Mouse (Mus musculus): ENCODE data around the gene Slc8b1.

Slc8b1 gene

GRCm38 (mm10) chr5:120510982-120511642 lies at the start of gene Slc8b1:
Slc8b1 (plus strand) TSS chr5:120511168.
- DNase-seq (ENCODE audit: low spot score in 2 of 2): peak; percentile 94 to 98

DNA sequence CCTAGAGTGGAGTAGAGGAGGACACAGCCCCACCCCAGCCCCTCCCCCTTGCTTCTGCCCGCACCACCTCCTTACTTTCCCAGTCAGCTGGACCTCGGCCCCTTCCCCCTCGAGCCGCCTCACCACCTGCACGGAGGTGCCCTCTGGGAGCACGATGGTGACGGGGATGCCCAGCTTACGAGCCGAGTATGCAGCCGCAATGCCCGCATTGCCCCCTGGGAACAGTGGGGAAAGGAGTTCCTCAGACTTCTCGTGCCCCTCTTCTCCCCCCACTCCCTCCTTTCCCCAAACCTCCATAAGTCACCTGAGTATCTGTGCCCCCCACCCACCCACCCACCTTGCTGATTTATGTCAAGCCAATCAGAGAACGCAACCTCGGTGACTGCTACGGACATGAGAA lies 49.1 kb upstream of the Slc8b1 start:
- DNase-seq (ENCODE audit: low spot score in 2 of 2): no peak

DNA sequence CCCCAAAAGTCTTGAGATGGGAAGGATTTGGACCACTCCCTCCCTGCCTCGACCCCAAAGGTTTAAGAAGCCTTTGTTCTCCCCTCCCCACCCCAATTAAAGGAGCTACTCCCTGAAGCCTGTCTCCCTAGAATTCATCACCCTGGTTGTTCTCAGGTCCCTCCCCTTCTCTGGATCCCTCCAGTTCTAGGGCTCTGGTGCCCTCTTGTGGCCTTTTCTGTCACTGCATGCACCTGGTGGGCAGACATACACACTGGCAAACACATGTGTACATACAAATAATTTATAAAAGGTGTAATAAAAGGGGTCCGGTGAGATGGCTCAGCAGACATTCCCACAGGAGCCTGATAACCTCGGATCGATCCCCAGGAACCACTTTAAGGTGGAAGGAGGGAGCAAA lies 46.6 kb upstream of the Slc8b1 start:
- no peak for DNase-seq (ENCODE audit: low spot score in 2 of 2)

DNA sequence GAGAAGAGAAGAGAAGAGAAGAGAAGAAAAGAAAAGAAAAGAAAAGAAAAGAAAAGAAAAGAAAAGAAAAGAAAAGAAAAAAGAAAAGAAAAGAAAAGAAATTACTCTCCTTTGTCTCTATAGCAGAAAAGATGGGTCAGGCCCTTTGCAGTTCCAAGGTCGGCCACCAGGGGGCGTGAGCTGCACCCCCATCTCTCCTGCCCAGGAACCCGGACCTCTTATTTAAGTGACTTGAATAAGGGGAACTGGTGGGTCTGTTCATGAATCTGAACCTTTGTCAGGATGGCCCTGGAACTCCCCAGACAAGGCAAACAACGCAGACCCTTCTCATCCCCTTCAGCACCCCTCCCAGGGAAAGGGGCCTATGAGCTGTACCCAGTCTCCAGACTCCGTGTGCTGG lies 45.9 kb upstream of the Slc8b1 start:
- no peak for DNase-seq (ENCODE audit: low spot score in 2 of 2)

DNA sequence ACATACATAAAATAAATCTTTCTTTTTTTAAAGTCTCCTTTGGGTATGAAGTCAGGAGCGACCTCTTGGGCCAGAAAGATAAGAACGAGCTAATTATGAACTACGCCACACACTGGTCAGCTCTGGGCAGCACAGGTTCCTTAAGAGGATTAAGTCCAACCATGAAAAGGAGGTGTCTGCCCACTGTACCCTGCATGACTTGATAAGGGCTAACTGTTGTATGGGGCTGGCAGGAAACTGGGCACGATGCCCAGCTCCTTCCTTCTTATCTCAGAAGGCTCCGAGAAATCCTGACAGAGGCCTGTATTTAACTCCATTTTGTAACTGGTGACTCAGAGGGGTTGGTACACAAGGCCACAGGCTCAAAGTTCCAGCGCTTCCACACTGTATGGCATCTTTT lies 45.1 kb upstream of the Slc8b1 start:
- no peak for DNase-seq (ENCODE audit: low spot score in 2 of 2)

GRCm38 (mm10) chr5:120467026-120467425 lies 43.9 kb upstream of the Slc8b1 start:
- DNase-seq (ENCODE audit: low spot score in 2 of 2): no peak

DNA sequence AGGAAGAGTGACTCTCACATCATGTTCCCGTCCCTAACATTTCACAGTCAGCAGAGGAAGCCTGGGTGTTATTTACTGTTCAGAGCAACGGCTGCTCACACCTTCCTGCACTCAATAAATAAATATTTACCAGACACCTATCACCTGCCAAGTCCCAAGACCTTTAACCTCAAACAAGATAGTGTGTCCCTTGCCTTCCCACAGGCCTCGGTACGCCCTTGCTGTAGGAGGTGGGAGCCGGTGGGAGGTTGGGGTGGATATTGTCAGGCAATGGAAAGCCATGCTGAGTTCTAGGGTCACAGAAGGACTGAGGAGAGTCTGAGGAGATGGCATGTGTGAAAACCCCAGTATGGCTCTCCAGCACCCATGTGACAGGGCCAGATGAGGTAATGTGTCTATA lies 42.6 kb upstream of the Slc8b1 start:
- DNase-seq (ENCODE audit: low spot score in 2 of 2): no peak

DNA sequence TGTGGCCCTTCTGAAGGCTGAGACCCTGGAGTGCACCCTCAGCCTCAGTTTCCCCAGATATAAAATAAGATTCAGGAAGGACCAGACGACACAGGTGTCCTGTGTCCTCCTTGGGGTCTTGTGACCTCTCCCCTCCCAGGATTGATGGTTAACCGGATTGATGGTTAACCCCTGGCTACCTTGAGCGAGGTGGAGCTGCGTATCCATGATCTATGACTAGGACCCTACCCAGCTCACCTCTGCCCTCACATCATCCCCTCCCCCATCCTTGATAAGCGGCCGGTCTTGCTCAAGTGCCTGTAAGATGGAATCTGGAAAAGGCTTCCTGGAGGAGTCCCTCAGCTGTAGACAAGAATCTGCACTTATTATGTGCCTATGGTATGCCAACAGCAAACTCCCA lies 42.1 kb upstream of the Slc8b1 start:
- DNase-seq (ENCODE audit: low spot score in 2 of 2): no peak

- DNase-seq (ENCODE audit: low spot score in 2 of 2): no peak
These were observed 39.4 kb upstream of the Slc8b1 start for GRCm38 (mm10) chr5:120471538-120471937.

DNA sequence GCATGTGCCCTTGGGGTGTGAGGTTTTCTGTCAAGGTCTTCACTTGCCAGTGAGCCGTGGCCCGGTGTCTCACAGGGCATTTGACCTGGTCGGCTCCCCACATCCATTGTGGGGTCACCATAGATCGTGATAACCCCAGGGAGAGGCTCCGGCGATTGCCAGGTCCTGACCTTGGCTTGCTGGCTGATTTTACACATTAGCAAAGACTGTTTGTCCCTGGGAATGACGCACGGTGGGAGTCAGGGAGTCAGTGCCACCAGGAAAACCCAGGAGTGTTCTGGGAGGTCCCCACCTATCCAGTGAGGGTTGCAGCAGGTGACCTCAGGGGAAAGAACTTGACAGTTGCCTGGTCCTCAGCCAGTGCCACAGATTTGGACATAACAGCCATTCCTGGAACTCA lies 38.2 kb upstream of the Slc8b1 start, which contains the start of gene Sdsl:
Gene Sdsl, minus strand, starts transcription at position 41 of the 400 bp plus-strand sequence.
- DNase-seq (ENCODE audit: low spot score in 2 of 2): no peak

DNA sequence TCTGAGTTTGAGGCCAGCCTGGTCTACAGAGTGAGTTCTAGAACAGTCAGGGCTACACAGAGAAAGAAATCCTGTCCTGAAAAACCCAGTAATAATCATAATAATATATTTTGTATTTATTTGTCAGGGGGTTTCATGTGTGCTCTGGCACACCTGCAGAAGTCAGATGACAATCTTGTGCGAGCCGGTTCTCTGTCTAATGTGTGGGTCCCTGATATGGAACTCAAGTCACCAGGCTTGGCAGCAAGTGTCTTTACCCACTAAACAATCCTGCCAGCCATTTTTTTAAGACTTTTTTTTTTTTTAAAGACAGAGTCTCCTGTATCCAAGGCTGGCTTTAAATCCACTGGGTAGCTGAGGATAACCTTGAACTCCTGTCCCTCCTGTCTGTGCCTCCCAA lies 37.6 kb upstream of the Slc8b1 start:
- DNase-seq (ENCODE audit: low spot score in 2 of 2): no peak

DNA sequence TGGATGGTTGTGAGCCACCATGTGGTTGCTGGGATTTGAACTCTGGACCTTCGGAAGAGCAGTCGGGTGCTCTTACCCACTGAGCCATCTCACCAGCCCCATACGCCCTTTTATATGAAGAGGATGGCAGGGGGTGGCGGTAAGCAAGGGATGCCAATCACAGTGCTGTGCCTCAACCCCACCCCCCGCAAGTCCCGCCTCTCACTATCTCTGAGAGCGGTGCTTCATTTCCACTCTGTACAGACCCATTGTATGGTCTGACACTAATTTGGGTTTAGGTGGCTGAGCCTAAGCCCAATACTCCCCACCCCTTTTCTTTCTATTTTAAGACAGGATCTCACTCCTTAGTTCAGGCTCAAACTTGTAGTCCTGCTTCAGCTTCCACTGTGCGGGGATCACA lies 35.1 kb upstream of the Slc8b1 start:
- no peak for DNase-seq (ENCODE audit: low spot score in 2 of 2)

DNA sequence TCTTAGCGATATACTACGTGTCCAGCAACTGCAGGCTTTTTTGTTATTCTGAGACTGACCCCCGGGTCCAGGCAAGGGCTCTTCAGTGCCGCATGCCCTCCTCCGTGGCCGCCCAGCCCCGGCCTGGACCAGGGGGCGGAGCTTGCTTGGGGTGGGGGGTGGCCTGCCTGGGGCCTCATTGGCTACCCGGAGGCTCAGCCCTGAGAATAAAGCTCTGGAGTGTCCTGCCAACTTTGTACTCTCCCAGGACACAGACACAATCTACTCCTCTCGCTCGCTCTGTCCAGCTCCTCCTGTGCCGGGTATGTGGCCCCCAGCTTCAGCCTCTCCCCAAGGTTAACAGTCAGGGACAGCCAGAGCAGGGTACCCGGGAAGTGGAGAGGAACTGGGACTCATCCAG lies 34.7 kb upstream of the Slc8b1 start, which contains the start of gene Sds:
Gene Sds, plus strand, starts transcription at position 231 of the 400 bp plus-strand sequence.
- DNase-seq (ENCODE audit: low spot score in 2 of 2): no peak

- no peak for DNase-seq (ENCODE audit: low spot score in 2 of 2)
These were observed 33.0 kb upstream of the Slc8b1 start for GRCm38 (mm10) chr5:120477993-120478392.

- no peak for DNase-seq (ENCODE audit: low spot score in 2 of 2)
These were observed 31.4 kb upstream of the Slc8b1 start for GRCm38 (mm10) chr5:120479538-120479937.

GRCm38 (mm10) chr5:120481205-120481604 lies 29.8 kb upstream of the Slc8b1 start:
- DNase-seq (ENCODE audit: low spot score in 2 of 2): no peak

- no peak for DNase-seq (ENCODE audit: low spot score in 2 of 2)
These were observed 27.6 kb upstream of the Slc8b1 start for GRCm38 (mm10) chr5:120483399-120483798.

DNA sequence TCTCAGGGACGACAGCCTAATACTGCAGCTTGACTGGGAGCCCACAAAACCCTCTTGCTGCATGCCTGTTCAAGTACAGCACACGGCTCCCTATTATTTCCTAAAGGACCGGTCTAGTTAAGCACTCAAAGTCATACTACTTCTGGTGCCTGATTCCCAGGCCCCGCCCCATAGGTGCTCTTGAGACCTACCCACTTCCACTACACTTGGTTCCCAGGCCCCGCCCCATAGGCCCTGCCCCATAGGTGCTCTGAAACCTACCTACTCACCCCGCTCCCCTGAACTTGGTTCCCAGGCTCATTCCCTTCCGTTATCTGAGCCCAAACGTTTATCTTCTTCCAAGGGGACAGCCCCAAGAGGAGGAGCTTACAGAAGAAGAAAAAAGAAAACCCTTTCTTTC lies 23.1 kb upstream of the Slc8b1 start:
- DNase-seq (ENCODE audit: low spot score in 2 of 2): no peak

GRCm38 (mm10) chr5:120490679-120491192 lies 20.2 kb upstream of the Slc8b1 start:
- DNase-seq (ENCODE audit: low spot score in 2 of 2): no peak

GRCm38 (mm10) chr5:120492437-120492836 lies 18.5 kb upstream of the Slc8b1 start:
- no peak for DNase-seq (ENCODE audit: low spot score in 2 of 2)

- no peak for DNase-seq (ENCODE audit: low spot score in 2 of 2)
These were observed 17.5 kb upstream of the Slc8b1 start for GRCm38 (mm10) chr5:120493440-120493839.

GRCm38 (mm10) chr5:120493873-120494395 lies 17.0 kb upstream of the Slc8b1 start:
- DNase-seq (ENCODE audit: low spot score in 2 of 2): no peak

DNA sequence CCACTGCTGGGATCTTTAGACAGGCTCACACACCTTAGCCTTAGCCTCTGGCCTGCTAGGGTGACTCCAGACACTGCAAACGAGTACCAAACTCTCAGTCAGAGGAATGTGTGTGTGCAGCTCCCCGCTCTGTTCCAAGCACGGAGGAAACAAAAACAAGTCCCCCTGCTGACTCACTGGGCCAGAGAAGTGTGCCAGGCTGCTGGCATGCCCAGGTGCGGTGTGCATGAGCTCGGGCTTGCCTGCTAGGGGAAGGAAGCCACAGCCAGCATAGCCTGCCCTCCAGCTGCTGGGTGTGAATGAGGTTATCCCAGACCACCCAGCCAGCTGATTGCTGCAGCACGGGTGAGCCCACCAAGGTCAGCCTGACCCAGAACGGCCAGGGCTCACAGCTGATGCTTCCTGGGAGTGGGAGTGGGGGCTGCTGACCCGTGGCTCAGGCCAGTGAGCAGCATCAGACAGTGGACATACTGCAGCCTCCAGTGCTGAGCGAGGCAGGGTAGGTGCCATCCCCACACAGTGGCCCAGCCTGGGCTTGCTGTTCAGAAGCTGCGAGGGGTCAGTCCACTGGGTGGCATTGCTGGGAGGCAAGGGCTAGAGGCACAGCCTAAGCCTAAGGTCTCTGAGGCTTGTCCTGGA lies 15.8 kb upstream of the Slc8b1 start:
- DNase-seq (ENCODE audit: low spot score in 2 of 2): no peak

Measured in urinary bladder, postnatal 4 days (tissue).